9 mouse cellular contexts compared by ENCODE assay signal in genomic region chr16:11984271-11984791, GRCm38 (mm10). TPM values are rescaled to one million over a fixed set of nuclear protein-coding genes. Genes with fewer than 3 reads are reported as not detected.
A peak's percentile ranks its signal among the peaks of the same experiment; 100 is the strongest.
DNase-seq lines count a peak whose midpoint lies in the region; ATAC-seq and TF ChIP-seq lines count a peak whose summit lies in the region.
"Had no signal": no experiment of that assay in that cellular context is flagged by ENCODE, and none has a peak within 500 bp of the region (broad histone marks: within the 10 kb centered on the region; RNA-seq: fewer than 3 reads in every experiment).

No protein-coding gene starts in this region.

- DNase-seq in gastrocnemius, postnatal 10 days: peak; percentile 21
- no peak for DNase-seq in gastrocnemius, postnatal 25 days
- peak; percentile 8 for DNase-seq in thymus, postnatal 4 days
- no peak for DNase-seq in thymus, postnatal 14 days
- DNase-seq in midbrain, postnatal 0 days (ENCODE audit: low spot score): peak; percentile 54

- H3K4me3 ChIP-seq in heart, embryonic 16.5 days (ENCODE audit: low read length): peak overlapping the region; percentile 61
- peak overlapping the region; percentile 59 for H3K4me3 ChIP-seq in limb, embryonic 12.5 days (replicated peaks)
- H3K4me3 ChIP-seq in midbrain, postnatal 0 days (ENCODE audit: low read depth, low read length): peak overlapping the region; percentile 81

- ATAC-seq in heart, embryonic 16.5 days (replicated peaks; ENCODE audit: extremely low read depth, insufficient read depth, low FRiP score): peak; percentile 74
- ATAC-seq in limb, embryonic 12.5 days (ENCODE audit: insufficient number of reproducible peaks, insufficient read depth, low FRiP score, low TSS enrichment, low read depth): peak; percentile 61
- ATAC-seq in midbrain, postnatal 0 days (ENCODE audit: low FRiP score): peak; percentile 79
- no peak for ATAC-seq in CD4-positive, CD25-positive, alpha-beta regulatory T cell, adult 4 months

- H3K27ac ChIP-seq in heart, embryonic 16.5 days (ENCODE audit: low read length): no peak overlapping the region
- no peak overlapping the region for H3K27ac ChIP-seq in limb, embryonic 12.5 days
- peak overlapping the region; percentile 75 for H3K27ac ChIP-seq in midbrain, postnatal 0 days (ENCODE audit: low read depth, low read length)

- H3K36me3 ChIP-seq in heart, embryonic 16.5 days (ENCODE audit: control insufficient read depth, insufficient read depth): no peaks in the 10 kb centered on the region
- H3K36me3 ChIP-seq in limb, embryonic 12.5 days: no peaks in the 10 kb centered on the region
- H3K36me3 ChIP-seq in midbrain, postnatal 0 days (ENCODE audit: insufficient read depth, low read length): no peaks in the 10 kb centered on the region; the same call in 1 of the 2 replicates

- WGBS in heart, embryonic 16.5 days: under 1% methylated on average over 69 of the region's 76 CpGs
- WGBS in limb, embryonic 12.5 days: 1% methylated on average over 69 of the region's 76 CpGs
- WGBS in midbrain, postnatal 0 days: under 1% methylated on average over 18 of the region's 76 CpGs

- peak overlapping the region; percentile 58 for H3K9ac ChIP-seq in heart, embryonic 16.5 days (ENCODE audit: low read length)
- peak overlapping the region; percentile 60 for H3K9ac ChIP-seq in limb, embryonic 12.5 days (replicated peaks)
- peak overlapping the region; percentile 77 for H3K9ac ChIP-seq in midbrain, postnatal 0 days (replicated peaks; ENCODE audit: low read length, poor library complexity, severe bottlenecking)

- peaks cover 10% of the 10 kb centered on the region for H3K4me1 ChIP-seq in heart, embryonic 16.5 days (ENCODE audit: control insufficient read depth, insufficient read depth, low read length)
- H3K4me1 ChIP-seq in limb, embryonic 12.5 days (replicated peaks): peaks cover 16% of the 10 kb centered on the region
- peaks cover 5% of the 10 kb centered on the region; the same call in 1 of the 2 replicates for H3K4me1 ChIP-seq in midbrain, postnatal 0 days (ENCODE audit: insufficient read depth, low read length)

- peaks cover 82% of the 10 kb centered on the region for H3K27me3 ChIP-seq in heart, embryonic 16.5 days (ENCODE audit: control insufficient read depth, insufficient read depth, low read length)
- peaks cover 92% of the 10 kb centered on the region for H3K27me3 ChIP-seq in limb, embryonic 12.5 days
- 0 out of 2 replicates have a peak, but pooled peaks cover 3% of the 10 kb centered on the region for H3K27me3 ChIP-seq in midbrain, postnatal 0 days (ENCODE audit: insufficient read depth, low read length)

- 0 out of 2 replicates have a peak, but pooled peaks have one; percentile 17 for TF ChIP-seq CTCF in midbrain, postnatal 0 days (IDR thresholded peaks at IDR 0.05)

- H3K9me3 ChIP-seq in heart, embryonic 16.5 days (replicated peaks; ENCODE audit: control insufficient read depth, low read length): no peaks in the 10 kb centered on the region
- no peaks in the 10 kb centered on the region for H3K9me3 ChIP-seq in limb, embryonic 12.5 days
- no peaks in the 10 kb centered on the region for H3K9me3 ChIP-seq in midbrain, postnatal 0 days (ENCODE audit: low read length)

- peak overlapping the region; percentile 96 for H3K4me2 ChIP-seq in heart, embryonic 16.5 days (ENCODE audit: low read depth, low read length)
- H3K4me2 ChIP-seq in limb, embryonic 12.5 days: peak overlapping the region; percentile 97
- H3K4me2 ChIP-seq in midbrain, postnatal 0 days (ENCODE audit: low read depth, low read length, poor library complexity, severe bottlenecking): peak overlapping the region; percentile 93

RNA-seq across cellular contexts. Expression of gene Shisa9, which starts 0.4 kb away (rescaled TPM):
- under 1 TPM; 0.21 to 0.59 TPM for total RNA-seq in gastrocnemius, postnatal 10 days (2021)
- total RNA-seq in gastrocnemius, postnatal 25 days (2021): not detected
- polyA plus RNA-seq in heart, embryonic 16.5 days (2015; fragmentation: Nextera tagmentation; extraction: Ambion mirVana): 0.59 and 0.77 TPM in 2 replicates
- 0.16 and 0.27 TPM in 2 replicates for polyA plus RNA-seq in limb, embryonic 12.5 days (2016; fragmentation: Nextera tagmentation; extraction: Ambion mirVana)
- 72.7 and 87.7 TPM in 2 replicates for total RNA-seq in midbrain, postnatal 0 days (2014; rRNA removed)
- 23.6 and 25.7 TPM in 2 replicates for polyA plus RNA-seq in midbrain, postnatal 0 days (2015; fragmentation: Nextera tagmentation; extraction: Ambion mirVana)
- polyA plus RNA-seq in CD4-positive, CD25-positive, alpha-beta regulatory T cell, adult 4 months (2017; shearing (Covaris generic)): not detected
- total RNA-seq: CH12.LX had no signal

Comparison
In these comparisons a context has a peak if more than half of its experiments do, and no peak if none do; other contexts are left out.
1. DNase-seq: peak in gastrocnemius, postnatal 10 days (single experiment), thymus, postnatal 4 days (single experiment) and midbrain, postnatal 0 days (single experiment); none in gastrocnemius, postnatal 25 days (single experiment) and thymus, postnatal 14 days (single experiment).
2. RNA of gene Shisa9, which starts 0.4 kb away (polyA plus RNA-seq): 23.6 to 25.7 TPM in midbrain, postnatal 0 days; 0.59 to 0.77 TPM in heart, embryonic 16.5 days, 0.16 to 0.27 TPM in limb, embryonic 12.5 days and not detected in CD4-positive, CD25-positive, alpha-beta regulatory T cell, adult 4 months; every median in the first group is over 10 times any median in the second.
3. Peak in every context shown above with its lines, with median percentiles within 50 percentile points of each other: H3K4me2 ChIP-seq, H3K4me3 ChIP-seq and H3K9ac ChIP-seq.